Mouse (Mus musculus): ENCODE results near the gene Uqcc1. TPM values are rescaled to one million over a fixed set of nuclear protein-coding genes. Genes with fewer than 3 reads are reported as not detected.

The Uqcc1 gene
- total RNA-seq (2021) = 141 and 154 TPM in 2 replicates
- long read RNA-seq, experiment 1, transcript Uqcc1-207 (10 exons, 2,413 nt) = minor isoform, 8 of 208 reads
- long read RNA-seq, experiment 1, transcript Uqcc1-204 (10 exons, 2,633 nt) = major isoform, 176 of 208 reads
- long read RNA-seq, experiment 1, partial matches to known transcripts = 7 of 208 reads
- long read RNA-seq, experiment 1, other reads (novel, unspliced or antisense) = 16 of 208 reads
- long read RNA-seq, experiment 2, transcript Uqcc1-204 (10 exons, 2,633 nt) = major isoform, 98 of 133 reads
- long read RNA-seq, experiment 2, partial matches to known transcripts = 15 of 133 reads
- long read RNA-seq, experiment 2, other reads (novel, unspliced or antisense) = 15 of 133 reads

DNA sequence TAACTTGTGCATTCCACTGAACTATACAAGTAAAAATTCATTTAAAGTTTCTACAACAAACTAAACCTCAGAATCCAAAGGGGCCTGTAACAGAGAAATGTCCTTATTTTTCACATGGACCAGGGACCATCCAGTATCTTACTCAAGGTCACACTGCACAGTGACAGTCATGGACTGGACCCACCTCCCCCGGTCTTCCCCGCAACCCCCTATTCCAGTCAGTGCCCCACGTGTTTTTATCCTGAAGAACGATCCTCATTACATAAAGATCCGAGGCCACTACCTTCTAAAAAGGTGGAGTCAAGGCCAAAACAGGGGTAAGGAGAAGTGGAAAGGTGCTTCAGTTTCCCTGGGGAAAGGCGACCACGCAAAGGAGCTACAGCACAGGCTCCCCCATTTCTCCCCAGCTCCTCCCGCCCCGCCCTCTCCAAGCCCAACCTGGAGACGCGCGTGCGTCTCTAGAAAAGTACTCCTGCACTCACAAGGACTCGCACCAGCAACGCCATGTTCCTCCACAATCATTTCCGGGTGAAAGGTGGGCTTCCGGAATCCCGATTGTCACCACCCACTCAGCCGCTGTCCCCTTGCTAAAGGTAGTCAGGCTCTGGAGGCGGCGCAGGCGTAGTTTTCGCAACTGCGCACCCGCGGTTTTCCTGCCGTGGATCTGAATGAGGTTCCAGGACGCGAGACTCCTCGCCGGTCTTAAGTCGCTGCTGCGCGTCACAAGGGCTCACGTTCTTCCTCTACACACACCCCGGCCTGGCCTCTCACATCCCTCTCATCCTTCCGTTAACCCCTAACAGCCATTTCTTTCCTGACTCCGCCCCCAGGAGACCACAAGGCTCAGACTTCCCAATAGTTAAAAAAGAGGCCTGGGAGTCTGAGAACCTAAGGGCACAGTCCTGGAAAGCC, at the start of gene Uqcc1:
TSS of gene Uqcc1 (minus strand) at position 780 of the 912 bp plus-strand sequence.
- peak; percentile 96 for DNase-seq

DNA sequence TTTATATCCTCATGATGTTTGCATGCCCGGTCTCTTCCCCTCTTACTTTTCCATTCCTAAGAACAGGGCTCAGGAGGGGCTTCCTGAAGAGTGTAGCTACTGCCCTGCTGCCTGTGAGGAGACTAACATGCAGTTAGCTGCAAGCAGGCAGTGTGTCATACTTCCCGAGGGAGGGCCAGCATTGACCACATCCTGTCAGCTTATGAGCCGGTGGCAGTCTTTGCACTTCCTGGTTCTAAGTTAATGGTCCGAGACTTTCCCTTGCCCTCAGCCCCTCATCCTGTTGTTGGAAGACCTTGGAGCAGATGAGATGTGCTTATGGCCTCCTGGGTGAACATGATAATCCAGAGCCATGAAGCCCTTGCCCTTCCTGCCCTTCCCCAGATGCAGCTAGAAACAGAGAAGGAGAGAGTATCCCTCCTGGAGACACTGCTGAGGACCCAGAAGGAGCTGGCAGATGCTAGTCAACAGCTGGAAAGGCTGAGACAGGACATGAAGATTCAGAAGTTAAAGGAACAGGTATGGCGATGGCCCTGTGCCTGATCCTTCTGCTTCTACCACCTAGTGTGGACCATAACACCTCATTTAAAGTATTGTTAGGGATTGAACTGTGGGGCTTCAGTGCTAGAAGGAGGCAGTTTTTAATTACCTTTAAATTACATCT, 49.4 kb upstream of the Uqcc1 start:
- peak; percentile 54 for DNase-seq

DNA sequence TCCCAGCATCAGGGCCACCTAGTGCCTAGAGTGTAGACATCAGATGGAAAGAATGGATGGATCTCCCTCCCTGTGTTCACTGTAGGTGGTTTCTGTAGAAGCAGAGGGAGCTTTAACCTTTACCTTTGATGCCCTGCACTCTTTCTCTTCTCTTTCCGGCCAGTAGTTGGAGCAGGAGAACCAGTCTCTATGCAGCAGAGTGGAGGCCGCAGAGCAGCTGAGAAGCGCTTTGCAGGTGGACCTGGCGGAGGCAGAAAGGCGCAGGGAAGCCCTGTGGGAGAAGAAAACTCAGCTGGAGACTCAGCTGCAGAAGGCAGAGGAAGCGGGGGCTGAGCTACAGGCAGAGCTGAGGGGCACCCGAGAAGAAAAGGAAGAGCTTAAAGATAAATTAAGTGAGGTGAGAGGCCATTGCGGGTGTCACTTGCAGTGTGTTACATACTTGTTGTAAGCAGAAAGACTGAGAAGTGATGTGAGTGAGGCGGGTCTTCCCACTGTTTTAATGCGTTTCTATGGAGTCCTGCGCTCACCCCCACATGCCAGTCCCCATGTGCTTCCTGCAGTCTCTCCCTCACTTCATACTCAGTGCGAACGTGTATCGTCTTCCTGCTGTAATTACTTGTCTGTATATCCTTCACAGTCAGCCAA, 44.1 kb upstream of the Uqcc1 start:
- DNase-seq = no peak

DNA sequence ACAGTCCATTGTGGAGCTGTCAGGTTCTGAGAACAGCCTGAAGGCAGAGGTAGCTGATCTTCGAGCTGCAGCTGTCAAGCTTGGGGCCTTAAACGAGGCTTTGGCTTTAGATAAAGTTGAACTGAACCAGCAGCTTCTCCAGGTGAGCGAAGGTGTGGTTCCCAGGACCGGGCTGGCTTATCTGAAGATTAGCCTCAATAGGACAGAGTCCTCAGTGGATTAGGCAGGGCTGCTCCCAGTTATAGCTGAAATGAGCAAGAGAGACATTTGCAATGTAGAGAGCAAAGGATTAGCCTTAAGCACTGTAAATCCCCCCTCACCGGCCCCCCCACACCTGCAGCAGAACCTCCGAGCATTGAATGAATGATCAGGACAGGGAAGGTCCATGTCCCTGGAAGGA, 43.2 kb upstream of the Uqcc1 start:
- no peak for DNase-seq

DNA sequence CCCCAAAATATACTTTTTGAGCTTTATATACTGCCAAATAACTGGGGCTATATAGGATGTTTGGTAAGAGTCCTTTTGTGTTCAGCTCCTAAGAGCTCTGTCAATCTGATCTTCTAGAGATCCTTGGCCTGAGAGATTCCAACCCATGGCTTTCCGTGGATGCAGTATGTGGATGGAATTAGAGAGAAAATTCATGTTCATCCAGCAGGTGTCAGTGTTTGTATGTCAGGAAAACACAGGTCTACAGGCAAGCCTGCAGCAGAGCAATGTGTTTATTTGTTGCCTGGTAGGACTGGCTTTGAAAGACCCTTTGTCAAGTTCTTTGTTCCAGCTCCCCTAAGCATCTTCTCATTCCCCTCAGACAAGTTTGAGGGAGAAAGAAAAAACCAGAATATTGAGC, 32.9 kb upstream of the Uqcc1 start:
- no peak for DNase-seq

DNA sequence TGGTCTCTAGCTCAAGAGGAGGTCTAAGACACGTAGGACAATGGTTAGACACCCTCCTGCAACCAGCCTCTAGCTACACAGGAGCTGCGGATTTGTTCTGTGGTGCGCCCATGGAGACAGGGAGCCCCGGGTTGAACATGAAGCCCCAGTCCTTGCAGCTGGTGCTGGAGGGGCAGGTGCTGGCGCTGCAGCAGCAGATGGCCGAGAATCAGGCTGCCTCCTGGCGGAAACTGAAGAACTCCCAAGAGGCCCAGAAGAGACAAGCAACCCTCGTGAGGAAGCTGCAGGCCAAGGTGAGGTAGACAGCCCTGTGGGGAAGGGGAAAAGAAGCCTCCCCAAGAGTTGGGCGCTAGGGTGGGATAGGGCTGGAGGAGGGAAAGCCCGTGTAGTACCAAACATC, 31.8 kb upstream of the Uqcc1 start:
- no peak for DNase-seq

DNA sequence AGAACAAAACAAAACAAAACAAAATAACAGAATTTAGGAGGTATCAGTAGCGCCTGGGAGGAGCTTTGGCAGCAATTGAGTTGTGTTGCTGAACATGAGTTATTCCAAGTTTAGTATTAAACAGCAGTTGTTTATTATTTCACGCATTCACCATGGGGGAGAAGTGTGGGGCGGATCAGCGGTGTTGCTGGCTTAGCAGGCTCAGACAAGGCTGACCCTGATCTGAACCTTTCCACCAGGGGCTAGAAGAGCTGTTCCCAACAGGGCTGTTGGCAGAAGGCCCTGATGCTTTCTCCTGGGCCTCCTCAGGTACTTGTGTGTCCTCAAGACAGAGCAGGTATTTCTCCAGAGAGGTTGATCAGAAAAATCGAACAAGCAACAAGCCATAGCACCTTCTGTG, 29.9 kb upstream of the Uqcc1 start:
- DNase-seq = no peak

DNA sequence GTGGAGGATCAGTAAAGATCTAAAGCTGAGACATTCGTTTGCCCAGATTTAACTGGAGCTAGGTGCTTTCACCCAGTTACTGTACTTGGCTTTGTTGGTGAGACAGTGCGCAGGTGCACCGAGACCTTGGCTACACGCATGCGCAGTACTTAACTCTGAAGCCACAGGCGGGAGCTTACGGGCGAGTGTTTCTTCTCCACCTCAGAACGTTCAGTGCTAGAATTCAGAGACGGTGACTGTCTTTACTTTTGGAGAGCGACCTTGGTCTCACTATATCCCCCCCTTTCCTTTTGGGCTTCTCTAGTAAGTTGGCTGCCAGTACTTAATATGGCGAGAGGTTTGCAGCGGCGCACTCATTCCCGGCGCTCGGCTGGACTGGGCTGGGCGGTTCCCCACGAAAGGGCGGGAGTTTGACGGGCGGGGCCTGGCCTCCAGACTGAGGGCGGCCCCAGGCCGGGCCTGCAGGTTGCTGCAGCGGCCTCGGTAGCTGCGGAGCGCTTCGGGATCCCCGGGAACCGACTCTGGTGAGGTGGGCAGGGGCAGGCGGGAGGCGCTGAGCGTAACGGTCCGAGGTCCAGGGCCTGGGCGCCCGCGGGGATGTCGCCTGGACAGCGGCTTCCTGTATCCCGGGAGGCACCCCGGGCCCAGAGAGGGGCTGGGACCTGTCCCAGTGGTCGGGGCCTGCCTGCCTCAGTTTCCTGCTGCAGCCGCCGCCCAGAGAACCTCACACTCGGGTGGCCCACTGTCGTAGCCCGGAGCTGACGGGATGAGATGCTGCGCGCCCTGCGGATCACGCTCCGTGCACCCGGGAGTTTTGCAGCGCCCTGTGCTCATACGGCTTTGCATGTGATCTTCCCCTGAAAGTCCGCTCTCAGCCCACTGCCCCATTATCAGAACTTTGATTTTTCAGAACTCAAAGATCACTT, 26.3 kb upstream of the Uqcc1 start, which contains the start of gene Cep250:
TSS of gene Cep250 (plus strand) at position 325 of the 926 bp plus-strand sequence.
- peak; percentile 96 for DNase-seq

DNA sequence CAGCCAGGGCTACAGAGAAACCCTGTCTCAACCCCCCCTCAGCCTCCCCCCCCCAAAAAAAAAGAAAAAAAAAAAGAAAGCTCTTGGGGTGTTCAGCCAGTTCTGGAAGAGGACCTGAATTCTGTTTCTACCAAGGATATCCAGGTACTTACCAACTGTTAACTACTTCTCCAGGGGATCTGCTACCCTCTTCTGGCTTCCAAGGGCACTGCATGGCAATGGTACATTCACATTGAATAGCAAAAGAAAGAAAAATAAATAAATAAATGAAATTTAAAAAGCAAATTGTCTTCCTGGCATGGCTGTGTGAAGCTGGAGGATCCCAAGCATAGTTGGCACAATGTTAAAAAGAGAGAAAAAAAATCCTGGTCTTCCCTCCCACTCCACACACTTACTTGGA, 21.9 kb upstream of the Uqcc1 start:
- DNase-seq = peak; percentile 78

DNA sequence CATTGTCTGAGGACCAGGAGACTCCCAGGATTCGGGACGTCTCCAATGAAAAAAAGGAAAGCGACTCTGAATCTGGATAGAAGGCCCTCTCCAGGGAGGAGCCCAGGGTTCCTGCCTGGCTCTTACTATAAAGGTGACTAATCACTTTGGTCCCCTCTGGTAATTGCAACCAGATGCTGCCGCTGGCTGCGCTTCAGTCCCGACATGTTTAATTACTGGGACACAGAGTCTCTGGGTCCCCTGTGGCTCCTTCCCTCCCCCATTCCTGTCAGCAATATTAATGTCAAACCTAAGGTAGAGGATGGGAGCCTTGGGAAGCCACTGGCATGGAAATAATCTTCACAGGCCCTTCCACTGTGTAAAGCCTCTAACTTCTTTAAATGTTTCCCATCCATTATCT, 19.3 kb upstream of the Uqcc1 start:
- DNase-seq = no peak

DNA sequence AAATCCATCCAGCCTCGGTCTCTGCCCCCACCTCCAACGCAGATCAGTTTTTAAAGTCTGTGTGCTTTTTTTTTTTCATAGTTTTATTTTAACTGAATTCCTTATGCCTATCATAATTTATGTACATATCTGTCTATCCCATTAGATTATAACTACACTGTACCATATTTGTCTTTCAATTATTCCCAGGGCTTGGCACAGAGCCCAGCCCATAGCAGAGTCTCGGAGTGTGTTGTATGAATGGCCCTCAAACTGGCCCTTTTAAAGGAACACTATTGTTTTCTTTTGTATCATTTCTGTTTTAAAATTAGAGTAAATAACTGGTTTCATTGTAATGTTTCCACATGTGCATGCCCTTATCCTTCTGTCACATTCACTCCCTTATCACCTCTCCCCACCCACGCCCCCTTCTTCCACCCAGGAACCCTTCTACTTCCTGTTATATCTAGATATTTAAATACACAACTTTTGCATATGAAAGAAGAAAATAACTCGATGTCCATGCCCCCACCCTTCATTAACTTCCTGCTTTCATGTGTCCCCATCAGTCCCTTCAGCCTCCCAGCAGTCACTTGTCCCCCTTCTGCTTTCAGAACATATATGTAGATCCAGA, 17.4 kb upstream of the Uqcc1 start:
- no peak for DNase-seq

DNA sequence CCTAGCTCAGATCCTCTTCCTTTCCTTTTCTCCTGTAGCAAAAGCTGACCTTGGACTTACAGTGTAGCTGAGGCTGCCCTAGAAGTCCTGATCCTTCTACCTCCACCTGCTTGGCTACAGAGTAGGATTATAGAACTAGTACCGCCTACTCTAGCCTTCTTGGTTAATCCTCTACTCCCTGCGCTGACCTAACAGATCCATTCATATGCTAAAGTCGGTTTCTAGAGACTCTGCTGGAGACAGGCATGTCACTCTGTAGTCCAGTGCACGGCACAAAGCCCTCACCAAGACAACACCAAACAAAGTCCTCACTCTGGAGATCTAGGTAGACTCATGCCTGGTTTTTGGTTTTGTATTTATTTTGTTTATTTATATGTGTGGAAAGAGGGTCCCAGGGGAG, 16.4 kb upstream of the Uqcc1 start:
- DNase-seq = no peak

DNA sequence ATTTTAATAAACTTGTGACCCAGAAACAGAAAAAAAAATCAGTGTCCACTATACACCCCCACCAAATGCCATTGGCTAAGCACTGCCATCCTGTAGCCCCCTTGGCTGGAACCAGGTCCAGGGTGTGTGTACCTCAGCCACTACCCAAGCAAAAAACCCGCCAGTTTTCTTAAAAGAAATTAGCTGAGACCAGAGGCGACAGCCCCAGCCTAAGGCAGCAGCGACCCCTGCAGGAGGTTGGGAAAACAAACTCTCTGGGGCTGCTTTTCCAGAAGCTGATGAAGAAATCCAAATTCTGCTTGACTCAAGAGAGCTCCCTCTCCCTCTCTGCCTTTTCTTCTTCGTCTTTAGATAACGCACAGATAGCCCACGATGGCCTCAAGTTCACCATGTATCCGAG, 16.0 kb upstream of the Uqcc1 start:
- peak; percentile 92 for DNase-seq

DNA sequence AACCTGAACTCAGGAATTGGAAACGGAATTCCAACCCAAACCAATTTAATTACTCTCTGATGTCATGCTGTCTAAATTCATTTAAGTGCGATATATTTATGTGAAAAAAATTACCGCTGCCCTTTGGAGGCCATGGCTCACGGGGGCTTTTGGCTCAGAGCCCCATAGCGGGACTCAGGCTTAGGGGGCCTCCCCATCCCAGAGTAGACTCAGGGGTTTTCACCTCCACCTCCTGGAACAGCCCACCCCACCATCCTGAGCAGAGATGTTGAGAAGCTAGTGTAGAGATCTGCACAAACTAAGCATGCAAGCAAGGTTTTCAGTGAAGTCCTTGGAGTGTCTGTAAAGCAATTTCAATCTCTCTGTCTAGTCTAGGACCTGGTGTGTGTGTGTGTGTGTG, 15.5 kb upstream of the Uqcc1 start:
- DNase-seq = no peak

DNA sequence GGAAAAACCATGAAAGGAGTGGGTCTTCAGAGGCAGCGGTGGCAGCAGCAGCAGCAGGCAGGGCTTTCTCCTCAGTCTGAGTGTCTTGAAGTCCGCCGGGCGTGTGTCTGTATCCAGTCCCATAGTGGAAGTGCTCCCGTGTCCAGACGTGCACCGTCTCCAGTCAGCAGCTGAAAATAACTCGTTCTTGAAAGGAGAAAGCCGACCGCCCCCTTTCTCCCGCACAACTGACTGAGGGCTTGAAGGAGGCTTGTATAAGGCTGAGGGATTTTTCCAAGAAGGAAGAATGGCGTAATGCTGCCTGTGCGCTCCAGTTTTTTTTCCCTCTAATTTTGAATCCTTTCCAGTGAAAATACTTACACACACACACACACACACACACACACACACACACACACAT, 15.0 kb upstream of the Uqcc1 start, which contains the start of gene Gdf5:
TSS of gene Gdf5 (minus strand) at position 244 of the 400 bp plus-strand sequence.
- no peak for DNase-seq

DNA sequence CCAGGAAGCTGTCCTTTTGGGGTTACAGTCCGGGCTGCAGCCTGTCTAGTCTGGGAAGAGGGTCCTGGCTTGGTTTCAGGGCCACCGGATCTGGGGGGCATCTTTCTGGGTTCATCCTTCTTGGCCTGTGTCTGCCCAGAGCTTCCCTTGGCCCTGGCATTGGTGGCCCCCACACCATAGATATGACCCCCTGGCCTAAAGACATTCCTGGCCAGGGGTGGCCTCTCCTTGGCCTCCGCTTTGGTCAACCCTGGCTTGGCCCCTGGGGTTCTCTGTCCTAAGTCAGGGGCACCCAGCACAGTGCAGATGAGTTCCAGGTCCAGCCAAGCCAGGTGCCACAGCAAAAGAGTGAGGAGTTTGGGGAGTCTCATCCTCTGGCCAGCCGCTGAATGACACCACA, 14.6 kb upstream of the Uqcc1 start:
- DNase-seq = no peak

DNA sequence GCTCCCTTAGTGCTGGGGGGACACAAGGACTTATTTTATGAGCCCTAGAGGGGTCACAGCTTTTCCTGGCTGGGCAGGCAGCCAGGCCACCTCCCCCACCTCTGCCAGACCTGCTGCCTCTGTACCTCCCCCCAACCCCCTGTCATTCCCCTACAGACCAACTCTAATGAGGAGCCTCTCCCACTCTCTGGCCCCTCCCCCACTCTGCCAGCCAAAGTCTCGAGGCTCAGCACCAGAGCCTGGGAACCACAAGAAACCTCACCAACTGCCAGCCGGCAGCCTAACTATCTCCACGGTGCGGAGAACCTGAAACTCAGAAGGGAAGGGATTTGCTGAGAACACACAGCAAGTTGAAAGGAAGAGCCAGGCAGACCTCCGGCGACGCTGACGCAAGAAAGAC, 13.4 kb upstream of the Uqcc1 start:
- no peak for DNase-seq

DNA sequence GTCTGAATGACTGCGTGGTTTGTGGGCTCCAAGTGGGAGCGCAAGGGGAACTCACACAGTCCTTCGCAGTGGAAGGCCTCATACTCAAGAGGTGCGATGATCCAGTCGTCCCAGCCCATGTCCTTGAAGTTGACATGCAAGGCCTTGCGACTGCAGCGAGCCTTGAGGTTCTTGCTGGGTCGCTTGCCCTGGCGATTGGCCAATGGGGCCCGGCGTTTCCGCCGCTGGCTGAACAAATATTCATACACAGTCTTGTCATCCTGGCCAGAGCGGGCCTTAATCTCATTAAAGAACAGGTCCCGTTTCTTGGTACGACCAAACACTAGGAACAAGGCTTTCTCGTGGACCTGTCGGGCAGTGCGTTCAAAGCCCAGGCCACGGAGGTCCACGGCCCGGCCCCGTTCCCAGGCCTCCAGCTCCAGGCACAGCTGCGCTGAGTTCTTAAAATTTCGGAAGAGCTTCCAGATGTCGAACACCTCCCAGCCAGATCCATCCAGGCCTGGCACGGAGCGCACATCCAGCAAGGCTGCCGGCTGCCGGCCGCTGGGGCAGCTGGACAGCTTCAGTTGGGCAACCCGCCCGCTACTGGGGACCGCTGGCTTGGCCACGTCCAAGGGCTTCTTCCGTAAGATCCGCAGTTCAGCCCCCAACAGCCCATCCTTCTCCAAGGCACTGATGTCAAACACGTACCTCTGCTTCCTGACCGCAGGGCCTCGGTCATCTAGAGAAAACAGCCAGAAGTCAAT, 11.8 kb upstream of the Uqcc1 start:
- peak; percentile 87 for DNase-seq

DNA sequence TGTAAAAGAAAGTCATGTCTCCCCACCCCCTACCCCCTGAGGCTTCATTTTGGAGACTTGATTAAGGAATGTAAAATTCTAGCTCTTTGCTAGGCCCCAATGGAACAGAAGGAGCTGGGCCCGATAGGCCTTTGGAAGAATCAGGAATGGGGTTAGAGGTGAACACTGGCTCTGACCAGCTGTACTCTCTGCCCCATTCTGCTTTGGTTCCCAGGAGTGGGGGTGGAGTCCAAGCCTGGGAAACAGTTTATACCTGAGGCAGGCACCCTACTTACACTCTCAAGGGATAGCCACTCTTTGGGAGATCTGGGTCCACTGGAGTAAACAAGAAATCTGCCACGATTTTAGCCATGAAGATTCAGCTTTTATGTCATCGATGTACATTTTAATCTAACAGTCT, 10.6 kb upstream of the Uqcc1 start, which contains the start of gene Gm15557:
TSS of gene Gm15557 (plus strand) at position 48 of the 400 bp plus-strand sequence.
- no peak for DNase-seq
